Mouse (Mus musculus): ENCODE results near the gene Prrt1.

- no peak for TF ChIP-seq POLR2A (IDR thresholded peaks at IDR 0.05; ENCODE audit: borderline replicate concordance, insufficient read depth, low read length)
- TF ChIP-seq CTCF (IDR thresholded peaks at IDR 0.05; ENCODE audit: borderline replicate concordance, insufficient read depth, low read depth, low read length) = no peak
Observed at GRCm38 (mm10) chr17:34641945-34642344, 12.6 kb downstream of the Prrt1 start.

Measured in cerebellum, adult 2 months (tissue).